Mouse (Mus musculus) lung, adult 2 months (tissue): Measurements from ENCODE around the gene Ppil1.

Source experiments
- CTCF ChIP-seq: fragments of 200-500 bp; IDR thresholded peaks from 2 replicates; pipeline ENCODE4 v1.5.1; 2011; ENCODE audit warnings: mild to moderate bottlenecking, low read length, control low read depth; ENCODE audit not compliant: insufficient read depth
- POLR2A ChIP-seq: fragments of 200-500 bp; IDR thresholded peaks from 2 replicates; pipeline ENCODE4 v1.6.1; 2011; ENCODE audit warnings: low read depth, mild to moderate bottlenecking, control low read depth, low read length, borderline replicate concordance; ENCODE audit errors: extremely low read depth

DNA sequence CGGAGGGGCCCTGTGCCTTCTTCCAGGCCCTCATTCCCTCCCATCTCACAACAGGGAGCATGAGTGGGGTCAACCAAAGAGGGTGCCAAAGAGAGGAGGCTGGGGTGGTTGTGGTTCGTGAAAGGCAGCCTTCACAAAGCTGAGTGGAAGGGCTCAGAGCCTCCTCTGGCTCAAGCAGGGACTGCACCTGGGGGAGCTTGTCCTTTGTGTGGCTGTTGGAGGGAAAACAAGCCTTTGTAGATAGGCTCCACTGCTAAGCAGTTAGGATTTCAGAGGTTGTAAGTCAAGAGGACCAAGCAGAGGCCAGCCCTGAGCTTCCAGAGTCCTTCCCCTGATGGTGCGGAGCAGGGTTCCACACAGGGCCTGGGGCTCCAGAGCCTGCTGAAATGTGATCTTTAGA, 39.1 kb upstream of the Ppil1 start:
- TF ChIP-seq POLR2A (no peak), CTCF (no peak)
